Mouse (Mus musculus): Measurements from ENCODE around the gene Sstr3. TPM values are rescaled to one million over a fixed set of nuclear protein-coding genes. Genes with fewer than 3 reads are reported as not detected.

The Sstr3 gene
- polyA plus RNA-seq, 1 experiment from 2014 or later, result 0.10 TPM

DNA sequence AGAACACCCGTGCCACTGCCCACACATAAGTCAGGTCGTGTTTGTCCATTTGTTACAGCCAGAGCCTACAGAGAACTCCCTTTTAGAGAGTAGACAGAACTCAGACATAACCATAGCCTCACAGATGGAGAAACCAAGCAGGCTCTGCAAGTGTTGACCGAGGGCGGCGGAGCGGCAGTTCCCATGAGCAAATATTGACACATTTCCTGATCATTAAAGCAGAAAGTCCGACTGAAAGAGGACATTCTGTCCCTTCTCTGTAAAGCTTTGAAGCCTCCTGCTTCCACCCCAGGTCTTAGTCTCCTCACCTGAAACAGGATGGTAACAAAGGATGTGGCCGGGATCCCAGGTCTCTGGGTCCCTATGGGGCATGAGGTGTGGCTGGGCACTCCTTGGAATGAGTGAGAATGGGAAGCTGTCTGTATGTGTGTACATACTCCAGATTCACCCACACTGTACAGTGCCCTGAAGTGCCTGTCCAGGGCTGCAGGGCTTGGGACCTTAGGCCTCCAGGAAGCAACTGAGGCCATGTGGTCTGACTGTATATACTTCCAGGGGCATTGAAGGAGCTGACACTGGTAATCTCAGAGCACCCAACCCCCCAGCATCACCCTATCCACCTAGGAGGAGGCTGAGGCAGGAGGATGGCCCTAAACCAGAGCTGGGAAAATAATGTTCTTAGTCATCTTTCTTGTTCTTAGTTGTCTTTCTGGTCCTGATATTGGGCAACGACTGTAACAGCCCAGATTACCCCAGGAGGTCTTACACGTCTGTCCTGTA, 11.7 kb downstream of the Sstr3 start:
- Histone ChIP-seq H3K4me3 (ENCODE audit: low read depth, low read length) (no peak overlapping the region), H3K9me3 (ENCODE audit: low read length) (no peaks in the 10 kb centered on the region), H3K4me2 (replicated peaks; ENCODE audit: low read depth, low read length) (no peak overlapping the region), H3K27ac (ENCODE audit: low read length) (peak overlapping the region; percentile 77), H3K9ac (replicated peaks; ENCODE audit: low read depth) (no peak overlapping the region; the same call in 1 of the 2 replicates), H3K36me3 (ENCODE audit: insufficient read depth, low read length) (no peaks in the 10 kb centered on the region), H3K4me1 (ENCODE audit: insufficient read depth, low read depth, low read length) (peaks cover 8% of the 10 kb centered on the region; the same call in 1 of the 2 replicates), H3K27me3 (replicated peaks; ENCODE audit: insufficient read depth, low read length) (no peaks in the 10 kb centered on the region)
- TF ChIP-seq EP300 (IDR thresholded peaks at IDR 0.05) (peak; percentile 78), CTCF (IDR thresholded peaks at IDR 0.05) (no peak)
- 39% methylated on average over 10 of the region's 10 CpGs for WGBS
- DNase-seq (ENCODE audit: low spot score) (peak; percentile 83), ATAC-seq (peak; percentile 42)

DNA sequence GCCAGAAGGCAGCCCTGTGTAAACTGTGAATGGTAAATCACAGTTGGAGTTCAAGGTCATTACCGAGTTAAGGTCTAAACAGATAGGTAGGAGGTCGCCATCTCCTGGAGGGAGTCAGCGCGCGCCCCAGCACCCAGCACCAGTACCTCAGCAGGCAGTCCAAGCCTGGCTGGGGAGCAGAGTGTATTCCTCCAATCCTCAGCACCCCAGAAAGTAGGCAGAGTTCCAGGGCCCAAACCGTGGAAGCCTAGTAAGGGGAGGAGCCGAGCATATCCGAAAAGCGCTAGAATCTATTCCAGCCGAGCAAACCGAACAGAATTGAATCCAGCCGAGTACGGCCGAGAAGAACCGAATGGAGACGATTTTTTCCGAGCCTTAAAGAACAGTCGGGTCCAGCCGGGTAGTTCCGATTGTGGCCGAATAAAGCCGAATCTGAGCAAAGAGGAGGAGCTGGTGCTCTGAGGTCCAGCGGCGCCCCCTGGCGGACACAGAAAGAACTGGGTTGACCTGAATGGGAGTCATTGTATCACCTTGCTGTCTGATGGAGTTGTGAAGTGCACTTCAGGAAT, 12.5 kb downstream of the Sstr3 start:
- peak overlapping the region; percentile 77 for H3K27ac ChIP-seq (ENCODE audit: low read length)
- peak overlapping the region; percentile 32 for H3K4me3 ChIP-seq (ENCODE audit: low read depth, low read length)
- TF ChIP-seq EP300 (IDR thresholded peaks at IDR 0.05), result no peak
- peak; percentile 96 for TF ChIP-seq CTCF (IDR thresholded peaks at IDR 0.05)
- H3K36me3 ChIP-seq (ENCODE audit: insufficient read depth, low read length), result no peaks in the 10 kb centered on the region
- H3K9ac ChIP-seq (replicated peaks; ENCODE audit: low read depth), result peak overlapping the region; percentile 35; the same call in 1 of the 2 replicates
- DNase-seq (ENCODE audit: low spot score), result peak; percentile 98
- H3K4me1 ChIP-seq (ENCODE audit: insufficient read depth, low read depth, low read length), result peaks cover 8% of the 10 kb centered on the region; the same call in 1 of the 2 replicates
- H3K27me3 ChIP-seq (replicated peaks; ENCODE audit: insufficient read depth, low read length), result no peaks in the 10 kb centered on the region
- 0% methylated on average over 25 of the region's 25 CpGs for WGBS
- no peaks in the 10 kb centered on the region for H3K9me3 ChIP-seq (ENCODE audit: low read length)
- peak; percentile 85 for ATAC-seq
- peak overlapping the region; percentile 48 for H3K4me2 ChIP-seq (replicated peaks; ENCODE audit: low read depth, low read length)

GRCm38 (mm10) chr15:78531451-78531720, 13.1 kb downstream of the Sstr3 start:
- no peak overlapping the region; the same call in 1 of the 2 replicates for H3K4me3 ChIP-seq (ENCODE audit: low read depth, low read length)
- DNase-seq (ENCODE audit: low spot score), result no peak

GRCm38 (mm10) chr15:78530671-78531450, 13.6 kb downstream of the Sstr3 start, which contains the start of gene C1qtnf6:
Gene C1qtnf6 (minus strand): TSS chr15:78531416.
- Histone ChIP-seq H3K27ac (ENCODE audit: low read length) (peak within 1 kb of the TSS; percentile 74), H3K4me2 (replicated peaks; ENCODE audit: low read depth, low read length) (peak within 1 kb of the TSS; percentile 48), H3K36me3 (ENCODE audit: insufficient read depth, low read length) (no peaks in the 10 kb centered on the region), H3K9me3 (ENCODE audit: low read length) (no peaks in the 10 kb centered on the region), H3K9ac (replicated peaks; ENCODE audit: low read depth) (peak within 1 kb of the TSS; percentile 35; the same call in 1 of the 2 replicates), H3K27me3 (replicated peaks; ENCODE audit: insufficient read depth, low read length) (no peaks in the 10 kb centered on the region), H3K4me3 (ENCODE audit: low read depth, low read length) (peak within 1 kb of the TSS; percentile 32), H3K4me1 (ENCODE audit: insufficient read depth, low read depth, low read length) (peaks cover 8% of the 10 kb centered on the region; the same call in 1 of the 2 replicates)
- no peak for ATAC-seq
- WGBS, result 57% methylated on average over 17 of the region's 17 CpGs
- peak; percentile 25 for DNase-seq (ENCODE audit: low spot score)
- no peak for TF ChIP-seq CTCF (IDR thresholded peaks at IDR 0.05)
- no peak for TF ChIP-seq EP300 (IDR thresholded peaks at IDR 0.05)

More at GRCm38 (mm10) chr15:78531451-78531720, 13.1 kb downstream of the Sstr3 start:
- Histone ChIP-seq H3K36me3 (ENCODE audit: insufficient read depth, low read length) (no peaks in the 10 kb centered on the region), H3K27me3 (replicated peaks; ENCODE audit: insufficient read depth, low read length) (no peaks in the 10 kb centered on the region), H3K4me1 (ENCODE audit: insufficient read depth, low read depth, low read length) (peaks cover 8% of the 10 kb centered on the region; the same call in 1 of the 2 replicates), H3K9me3 (ENCODE audit: low read length) (no peaks in the 10 kb centered on the region), H3K4me2 (replicated peaks; ENCODE audit: low read depth, low read length) (peak overlapping the region; percentile 48), H3K27ac (ENCODE audit: low read length) (peak overlapping the region; percentile 74), H3K9ac (replicated peaks; ENCODE audit: low read depth) (peak overlapping the region; percentile 35; the same call in 1 of the 2 replicates)
- ATAC-seq, result no peak
- no peak for TF ChIP-seq EP300 (IDR thresholded peaks at IDR 0.05)
- TF ChIP-seq CTCF (IDR thresholded peaks at IDR 0.05), result no peak
- WGBS, result 41% methylated on average over 4 of the region's 4 CpGs

GRCm38 (mm10) chr15:78530141-78530540, 14.3 kb downstream of the Sstr3 start:
- 64% methylated on average over 3 of the region's 3 CpGs for WGBS
- peak overlapping the region; percentile 32; the same call in 1 of the 2 replicates for H3K9ac ChIP-seq (replicated peaks; ENCODE audit: low read depth)
- TF ChIP-seq EP300 (IDR thresholded peaks at IDR 0.05) (no peak), CTCF (IDR thresholded peaks at IDR 0.05) (no peak)
- H3K36me3 ChIP-seq (ENCODE audit: insufficient read depth, low read length), result no peaks in the 10 kb centered on the region
- H3K4me1 ChIP-seq (ENCODE audit: insufficient read depth, low read depth, low read length), result peaks cover 8% of the 10 kb centered on the region; the same call in 1 of the 2 replicates
- H3K4me2 ChIP-seq (replicated peaks; ENCODE audit: low read depth, low read length), result no peak overlapping the region
- H3K4me3 ChIP-seq (ENCODE audit: low read depth, low read length), result no peak overlapping the region
- no peaks in the 10 kb centered on the region for H3K9me3 ChIP-seq (ENCODE audit: low read length)
- ATAC-seq (no peak), DNase-seq (ENCODE audit: low spot score) (no peak)
- H3K27me3 ChIP-seq (replicated peaks; ENCODE audit: insufficient read depth, low read length), result no peaks in the 10 kb centered on the region
- peak overlapping the region; percentile 32; the same call in 1 of the 2 replicates for H3K27ac ChIP-seq (ENCODE audit: low read length)
